33 mouse cellular contexts compared by ENCODE assay signal in genomic region chr8:11831939-11832338, GRCm38 (mm10). TPM values are rescaled to one million over a fixed set of nuclear protein-coding genes. Genes with fewer than 3 reads are reported as not detected.
"Had no signal": no experiment of that assay in that cellular context is flagged by ENCODE, and none has a peak within 500 bp of the region (broad histone marks: within the 10 kb centered on the region; RNA-seq: fewer than 3 reads in every experiment).

No protein-coding gene starts in this region.

- DNase-seq: gastrocnemius, adult 2 months; gastrocnemius, postnatal 10 days; gastrocnemius, postnatal 25 days; heart, adult 18-20 months; heart, postnatal 10 days; heart, postnatal 4 days; kidney, adult 11 months; kidney, postnatal 25 days; kidney, postnatal 4 days; liver had no signal

- H3K9me3 ChIP-seq: heart, embryonic 10.5 days; heart, embryonic 12.5 days; hindbrain, embryonic 10.5 days; hindbrain, embryonic 12.5 days; hindbrain, embryonic 15.5 days; kidney, embryonic 15.5 days; limb, embryonic 10.5 days; limb, embryonic 12.5 days had no signal

- H3K4me1 ChIP-seq: kidney, embryonic 15.5 days; limb, embryonic 10.5 days; limb, embryonic 12.5 days had no signal

- H3K9ac ChIP-seq: heart, embryonic 12.5 days; hindbrain, embryonic 12.5 days; hindbrain, embryonic 15.5 days; kidney, embryonic 15.5 days; limb, embryonic 12.5 days had no signal

- H3K4me3 ChIP-seq: gastrocnemius, adult 2 months; heart, embryonic 10.5 days; heart, embryonic 12.5 days; hindbrain, embryonic 10.5 days; hindbrain, embryonic 12.5 days; hindbrain, embryonic 15.5 days; kidney, embryonic 15.5 days; layer of hippocampus, adult 2 months; left cerebral cortex, adult 2 months; limb, embryonic 10.5 days; limb, embryonic 12.5 days had no signal

- ATAC-seq: hindbrain, postnatal 0 days; intestine, embryonic 16.5 days had no signal

- H3K27ac ChIP-seq: gastrocnemius, adult 2 months; heart, embryonic 10.5 days; hindbrain, embryonic 10.5 days; hindbrain, embryonic 12.5 days; hindbrain, postnatal 0 days; kidney, embryonic 15.5 days; kidney, postnatal 0 days; layer of hippocampus, adult 2 months; left cerebral cortex, adult 2 months; limb, embryonic 10.5 days; limb, embryonic 12.5 days had no signal

- H3K27me3 ChIP-seq: heart, embryonic 12.5 days; hindbrain, embryonic 12.5 days; hindbrain, embryonic 15.5 days; kidney, embryonic 15.5 days; limb, embryonic 12.5 days had no signal

- H3K4me2 ChIP-seq: heart, embryonic 12.5 days; hindbrain, embryonic 12.5 days; hindbrain, embryonic 15.5 days; kidney, embryonic 15.5 days; limb, embryonic 12.5 days; liver, embryonic 11.5 days had no signal

RNA-seq across cellular contexts. Expression of gene Tex29, which starts 8.3 kb away (rescaled TPM):
- total RNA-seq: gastrocnemius, adult 2 months; gastrocnemius, postnatal 10 days; gastrocnemius, postnatal 25 days; gastrocnemius, postnatal 4 days; granulocyte monocyte progenitor cell, adult 5-6 weeks; heart, adult 18-20 months; heart, adult 8-10 months; heart, postnatal 10 days; heart, postnatal 4 days; hindbrain, postnatal 0 days; left cerebral cortex, postnatal 36 days had no signal
- polyA plus RNA-seq: frontal cortex, adult 2 months; heart, embryonic 10.5 days; heart, embryonic 14.5 days; heart, embryonic 16.5 days; intestine, embryonic 14.5 days; intestine, embryonic 16.5 days; kidney, adult 2 months; kidney, embryonic 15.5 days; limb, embryonic 10.5 days; limb, embryonic 12.5 days; liver, embryonic 11.5 days had no signal
